Mouse (Mus musculus) thymus, adult 2 months (tissue): ENCODE measurements around the gene Poc1a.

Experiments
- CTCF ChIP-seq: fragments of 200-500 bp; IDR thresholded peaks from 2 replicates; pipeline ENCODE4 v1.5.1; 2012; ENCODE audit warnings: mild to moderate bottlenecking, control low read depth, low read length, moderate library complexity, borderline replicate concordance; ENCODE audit not compliant: control insufficient read depth, poor library complexity, insufficient read depth; ENCODE audit errors: extremely low read depth
- POLR2A ChIP-seq: fragments of 200-500 bp; IDR thresholded peaks from 2 replicates; pipeline ENCODE4 v1.6.1; 2012; ENCODE audit warnings: mild to moderate bottlenecking, low read length, control low read depth, moderate library complexity; ENCODE audit not compliant: control insufficient read depth, poor library complexity, insufficient read depth; ENCODE audit errors: extremely low read depth

GRCm38 (mm10) chr9:106348281-106348680 lies 67.4 kb downstream of the Poc1a start:
- TF ChIP-seq POLR2A (no peak), CTCF (no peak)
